Mouse (Mus musculus): ENCODE results near the gene Wfdc10.

Gene Wfdc10

GRCm38 (mm10) chr2:164704235-164704634, 48.4 kb downstream of the Wfdc10 start:
- DNase-seq, result no peak

DNA sequence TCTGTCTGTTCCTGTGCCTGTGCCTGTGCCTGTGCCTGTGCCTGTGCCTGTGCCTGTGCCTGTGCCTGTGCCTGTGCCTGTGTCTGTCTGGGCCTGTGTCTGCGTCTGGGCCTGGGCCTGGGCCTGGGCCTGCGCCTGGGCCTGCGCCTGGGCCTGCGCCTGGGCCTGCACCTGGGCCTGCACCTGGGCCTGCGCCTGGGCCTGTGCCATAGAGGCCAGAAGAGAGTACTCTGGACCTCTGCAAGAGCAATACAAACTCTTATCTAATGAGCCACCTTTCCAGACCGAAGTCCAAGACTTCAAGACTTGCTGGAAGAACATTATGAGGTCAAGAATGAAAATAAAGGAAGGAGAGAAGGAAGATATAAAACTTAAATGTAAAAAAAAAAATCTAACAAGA, 49.5 kb downstream of the Wfdc10 start:
- DNase-seq, result no peak

DNA sequence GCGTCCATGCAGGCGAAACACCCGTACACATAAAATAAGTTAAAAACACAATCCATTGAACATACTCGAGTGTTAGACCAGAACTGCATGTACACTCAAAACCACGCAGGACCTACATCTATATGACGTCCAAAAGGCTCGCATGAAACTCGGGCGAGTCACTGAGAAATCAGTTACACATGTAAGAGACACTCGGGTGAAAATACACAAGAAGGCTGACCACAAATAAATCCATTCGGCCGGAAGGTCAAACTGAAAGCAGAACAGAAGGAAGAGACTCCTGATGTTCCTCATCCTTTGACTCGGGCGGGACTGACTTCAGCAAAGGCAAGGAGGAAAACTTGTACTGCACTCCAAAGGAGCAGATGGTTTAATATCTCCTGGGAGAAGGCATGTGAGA, 50.1 kb downstream of the Wfdc10 start:
- no peak for DNase-seq

Measured in thymus, postnatal 25 days (tissue).